Mouse (Mus musculus): ENCODE data around the gene Slc10a4. TPM values are rescaled to one million over a fixed set of nuclear protein-coding genes. Genes with fewer than 3 reads are reported as not detected.

Gene Slc10a4
- polyA plus RNA-seq, 1 experiment: not detected

- TF ChIP-seq EP300 (IDR thresholded peaks at IDR 0.05; ENCODE audit: insufficient read depth, low read depth, low read length) (no peak), CTCF (IDR thresholded peaks at IDR 0.05; ENCODE audit: low read depth, low read length) (peak; percentile 80), POLR2A (IDR thresholded peaks at IDR 0.05; ENCODE audit: insufficient read depth, low read length) (no peak)
- no peak overlapping the region for H3K4me3 ChIP-seq (ENCODE audit: low read depth, low read length)
- H3K27ac ChIP-seq (ENCODE audit: insufficient read depth, low read length): no peak overlapping the region
- H3K4me1 ChIP-seq (ENCODE audit: control insufficient read depth, insufficient read depth, low read length): no peaks in the 10 kb centered on the region
- H3K9me3 ChIP-seq (replicated peaks; ENCODE audit: control insufficient read depth, insufficient read depth, low read length, poor library complexity, severe bottlenecking): no peaks in the 10 kb centered on the region
- H3K36me3 ChIP-seq (ENCODE audit: control insufficient read depth, insufficient read depth, low read length, poor library complexity, severe bottlenecking): peaks cover 10% of the 10 kb centered on the region; the same call in 1 of the 2 replicates
- H3K9ac ChIP-seq (ENCODE audit: low read depth, poor library complexity, severe bottlenecking): no peak overlapping the region
- H3K27me3 ChIP-seq (ENCODE audit: control insufficient read depth, insufficient read depth, low read length, poor library complexity, severe bottlenecking): no peaks in the 10 kb centered on the region
Observed at GRCm38 (mm10) chr5:73056457-73056856, 49.8 kb downstream of the Slc10a4 start.

- no peak overlapping the region for H3K27ac ChIP-seq (ENCODE audit: insufficient read depth, low read length)
- H3K4me3 ChIP-seq (ENCODE audit: low read depth, low read length): no peak overlapping the region
- H3K27me3 ChIP-seq (ENCODE audit: control insufficient read depth, insufficient read depth, low read length, poor library complexity, severe bottlenecking): no peaks in the 10 kb centered on the region
- H3K9ac ChIP-seq (ENCODE audit: low read depth, poor library complexity, severe bottlenecking): no peak overlapping the region
- no peaks in the 10 kb centered on the region for H3K9me3 ChIP-seq (replicated peaks; ENCODE audit: control insufficient read depth, insufficient read depth, low read length, poor library complexity, severe bottlenecking)
- TF ChIP-seq CTCF (IDR thresholded peaks at IDR 0.05; ENCODE audit: low read depth, low read length) (no peak), EP300 (IDR thresholded peaks at IDR 0.05; ENCODE audit: insufficient read depth, low read depth, low read length) (no peak), POLR2A (IDR thresholded peaks at IDR 0.05; ENCODE audit: insufficient read depth, low read length) (no peak)
- no peaks in the 10 kb centered on the region for H3K4me1 ChIP-seq (ENCODE audit: control insufficient read depth, insufficient read depth, low read length)
- peaks cover 8% of the 10 kb centered on the region; the same call in 1 of the 2 replicates for H3K36me3 ChIP-seq (ENCODE audit: control insufficient read depth, insufficient read depth, low read length, poor library complexity, severe bottlenecking)
Observed at GRCm38 (mm10) chr5:73056937-73057336, 50.3 kb downstream of the Slc10a4 start.

GRCm38 (mm10) chr5:73061506-73062155, 54.9 kb downstream of the Slc10a4 start:
- Histone ChIP-seq H3K9ac (ENCODE audit: low read depth, poor library complexity, severe bottlenecking) (no peak overlapping the region), H3K36me3 (ENCODE audit: control insufficient read depth, insufficient read depth, low read length, poor library complexity, severe bottlenecking) (peaks cover 9% of the 10 kb centered on the region), H3K27ac (ENCODE audit: insufficient read depth, low read length) (no peak overlapping the region), H3K4me1 (ENCODE audit: control insufficient read depth, insufficient read depth, low read length) (no peaks in the 10 kb centered on the region), H3K27me3 (ENCODE audit: control insufficient read depth, insufficient read depth, low read length, poor library complexity, severe bottlenecking) (no peaks in the 10 kb centered on the region), H3K4me3 (ENCODE audit: low read depth, low read length) (no peak overlapping the region), H3K9me3 (replicated peaks; ENCODE audit: control insufficient read depth, insufficient read depth, low read length, poor library complexity, severe bottlenecking) (no peaks in the 10 kb centered on the region)
- no peak for TF ChIP-seq EP300 (IDR thresholded peaks at IDR 0.05; ENCODE audit: insufficient read depth, low read depth, low read length)
- no peak for TF ChIP-seq POLR2A (IDR thresholded peaks at IDR 0.05; ENCODE audit: insufficient read depth, low read length)
- no peak for TF ChIP-seq CTCF (IDR thresholded peaks at IDR 0.05; ENCODE audit: low read depth, low read length)

Other genes with a start within 250 kb of the Slc10a4 start
- 15.8 and 20.6 TPM in 2 replicates for gene Tec, start 138.4 kb upstream of the Slc10a4 start, polyA plus RNA-seq (2011; ENCODE audit: insufficient read depth, insufficient read length, low read depth, missing spikeins)
- gene Slain2, start 92.6 kb upstream of the Slc10a4 start, polyA plus RNA-seq (2011; ENCODE audit: insufficient read depth, insufficient read length, low read depth, missing spikeins): 40.8 and 48.4 TPM in 2 replicates
- gene Gm10135, start 32.2 kb upstream of the Slc10a4 start, polyA plus RNA-seq (2011; ENCODE audit: insufficient read depth, insufficient read length, low read depth, missing spikeins): not detected in 2 replicates
- gene Fryl, start 249.7 kb downstream of the Slc10a4 start, polyA plus RNA-seq (2011; ENCODE audit: insufficient read depth, insufficient read length, low read depth, missing spikeins): 94.8 and 101 TPM in 2 replicates